Comparison of ENCODE assay signal across 25 mouse cellular contexts in genomic region chr1:192682219-192682951, GRCm38 (mm10).
DNase-seq lines count a peak whose midpoint lies in the region; ATAC-seq and TF ChIP-seq lines count a peak whose summit lies in the region.
"Had no signal": no experiment of that assay in that cellular context is flagged by ENCODE, and none has a peak within 500 bp of the region (broad histone marks: within the 10 kb centered on the region; RNA-seq: fewer than 3 reads in every experiment).

No protein-coding gene starts in this region.

- H3K36me3 ChIP-seq in forebrain, embryonic 12.5 days (replicated peaks): no peaks in the 10 kb centered on the region
- no peaks in the 10 kb centered on the region for H3K36me3 ChIP-seq in forebrain, embryonic 10.5 days (replicated peaks)
- no peaks in the 10 kb centered on the region for H3K36me3 ChIP-seq in midbrain, embryonic 12.5 days
- no peaks in the 10 kb centered on the region for H3K36me3 ChIP-seq in midbrain, embryonic 10.5 days
- no peaks in the 10 kb centered on the region for H3K36me3 ChIP-seq in intestine, embryonic 16.5 days (ENCODE audit: control insufficient read depth, insufficient read depth, low read length)
- no peaks in the 10 kb centered on the region for H3K36me3 ChIP-seq in midbrain, postnatal 0 days (ENCODE audit: insufficient read depth, low read length)
- H3K36me3 ChIP-seq: embryonic facial prominence, embryonic 15.5 days; heart, embryonic 13.5 days had no signal

- no peak for TF ChIP-seq CTCF in midbrain, postnatal 0 days (IDR thresholded peaks at IDR 0.05)
- TF ChIP-seq CTCF in lung, adult 2 months (IDR thresholded peaks at IDR 0.05; ENCODE audit: insufficient read depth, low read length): no peak

- H3K4me3 ChIP-seq in forebrain, embryonic 12.5 days (replicated peaks): no peak overlapping the region
- no peak overlapping the region for H3K4me3 ChIP-seq in forebrain, embryonic 10.5 days
- no peak overlapping the region for H3K4me3 ChIP-seq in midbrain, embryonic 12.5 days
- no peak overlapping the region for H3K4me3 ChIP-seq in midbrain, embryonic 10.5 days
- no peak overlapping the region for H3K4me3 ChIP-seq in intestine, embryonic 16.5 days (ENCODE audit: low read length)
- no peak overlapping the region for H3K4me3 ChIP-seq in midbrain, postnatal 0 days (ENCODE audit: low read depth, low read length)
- no peak overlapping the region for H3K4me3 ChIP-seq in lung, adult 2 months (replicated peaks; ENCODE audit: extremely low read depth, low read depth, low read length)
- H3K4me3 ChIP-seq: embryonic facial prominence, embryonic 15.5 days; heart, embryonic 13.5 days; layer of hippocampus, adult 2 months had no signal

- no peak for DNase-seq in forebrain, embryonic 10.5 days (ENCODE audit: extremely low spot score, low spot score)
- no peak for DNase-seq in midbrain, embryonic 10.5 days (ENCODE audit: low spot score)
- DNase-seq in midbrain, postnatal 0 days (ENCODE audit: low spot score): peak; percentile 37
- no peak for DNase-seq in lung, adult 2 months
- no peak for DNase-seq in adrenal gland, postnatal 25 days
- DNase-seq: adrenal gland, adult 8-10 months; cerebellum, adult 8-10 months; gastrocnemius, postnatal 25 days; heart, adult 18-20 months; heart, postnatal 14 days; kidney, adult 8-10 months; kidney, postnatal 10 days; retina, postnatal 1 day; right cerebral cortex, postnatal 25 days; spleen, adult 18-20 months; thymus, postnatal 25 days had no signal

- H3K9me3 ChIP-seq in forebrain, embryonic 12.5 days: no peaks in the 10 kb centered on the region
- no peaks in the 10 kb centered on the region for H3K9me3 ChIP-seq in forebrain, embryonic 10.5 days
- H3K9me3 ChIP-seq in midbrain, embryonic 12.5 days: no peaks in the 10 kb centered on the region
- no peaks in the 10 kb centered on the region for H3K9me3 ChIP-seq in midbrain, embryonic 10.5 days (replicated peaks)
- no peaks in the 10 kb centered on the region for H3K9me3 ChIP-seq in intestine, embryonic 16.5 days (ENCODE audit: control insufficient read depth, low read length)
- H3K9me3 ChIP-seq in midbrain, postnatal 0 days (ENCODE audit: low read length): no peaks in the 10 kb centered on the region
- H3K9me3 ChIP-seq: embryonic facial prominence, embryonic 15.5 days; heart, embryonic 13.5 days had no signal

- no peaks in the 10 kb centered on the region for H3K27me3 ChIP-seq in forebrain, embryonic 12.5 days
- H3K27me3 ChIP-seq in forebrain, embryonic 10.5 days (ENCODE audit: poor library complexity, severe bottlenecking): no peaks in the 10 kb centered on the region
- no peaks in the 10 kb centered on the region for H3K27me3 ChIP-seq in midbrain, embryonic 12.5 days
- no peaks in the 10 kb centered on the region for H3K27me3 ChIP-seq in midbrain, embryonic 10.5 days (ENCODE audit: low read depth, poor library complexity, severe bottlenecking)
- no peaks in the 10 kb centered on the region for H3K27me3 ChIP-seq in intestine, embryonic 16.5 days (replicated peaks; ENCODE audit: control insufficient read depth, insufficient read depth, low read length)
- H3K27me3 ChIP-seq in midbrain, postnatal 0 days (ENCODE audit: insufficient read depth, low read length): no peaks in the 10 kb centered on the region
- H3K27me3 ChIP-seq: embryonic facial prominence, embryonic 15.5 days; heart, embryonic 13.5 days had no signal

- H3K9ac ChIP-seq in forebrain, embryonic 12.5 days: no peak overlapping the region
- H3K9ac ChIP-seq in midbrain, embryonic 12.5 days (replicated peaks): no peak overlapping the region
- no peak overlapping the region for H3K9ac ChIP-seq in intestine, embryonic 16.5 days (ENCODE audit: low read depth, low read length)
- no peak overlapping the region; the same call in 1 of the 2 replicates for H3K9ac ChIP-seq in midbrain, postnatal 0 days (replicated peaks; ENCODE audit: low read length, poor library complexity, severe bottlenecking)
- H3K9ac ChIP-seq: embryonic facial prominence, embryonic 15.5 days; heart, embryonic 13.5 days had no signal

- H3K4me1 ChIP-seq in forebrain, embryonic 12.5 days: peaks cover 9% of the 10 kb centered on the region; the same call in 1 of the 2 replicates
- H3K4me1 ChIP-seq in forebrain, embryonic 10.5 days: peaks cover 14% of the 10 kb centered on the region
- peaks cover 11% of the 10 kb centered on the region; the same call in 1 of the 2 replicates for H3K4me1 ChIP-seq in midbrain, embryonic 12.5 days
- H3K4me1 ChIP-seq in midbrain, embryonic 10.5 days: no peaks in the 10 kb centered on the region
- H3K4me1 ChIP-seq in intestine, embryonic 16.5 days (ENCODE audit: control insufficient read depth, insufficient read depth, low read length): peaks cover 5% of the 10 kb centered on the region; the same call in 1 of the 2 replicates
- no peaks in the 10 kb centered on the region for H3K4me1 ChIP-seq in midbrain, postnatal 0 days (ENCODE audit: insufficient read depth, low read length)
- H3K4me1 ChIP-seq in lung, adult 2 months (ENCODE audit: control insufficient read depth, insufficient read depth, low read length): no peaks in the 10 kb centered on the region
- H3K4me1 ChIP-seq: embryonic facial prominence, embryonic 15.5 days; heart, embryonic 13.5 days had no signal

- ATAC-seq in forebrain, embryonic 12.5 days (ENCODE audit: low FRiP score): no peak
- no peak for ATAC-seq in midbrain, embryonic 12.5 days (ENCODE audit: low FRiP score, low read depth)
- ATAC-seq in intestine, embryonic 16.5 days: peak; percentile 97
- no peak for ATAC-seq in midbrain, postnatal 0 days (ENCODE audit: low FRiP score)
- ATAC-seq: activated CD4-positive, CD25-positive, alpha-beta regulatory T cell, adult 4 months; lung, postnatal 0 days had no signal

- H3K27ac ChIP-seq in forebrain, embryonic 12.5 days: peak overlapping the region; percentile 53; the same call in 1 of the 2 replicates
- no peak overlapping the region for H3K27ac ChIP-seq in forebrain, embryonic 10.5 days
- H3K27ac ChIP-seq in midbrain, embryonic 12.5 days (replicated peaks): 0 out of 2 replicates have a peak overlapping the region, but pooled peaks have one; percentile 6
- no peak overlapping the region for H3K27ac ChIP-seq in midbrain, embryonic 10.5 days (replicated peaks)
- H3K27ac ChIP-seq in intestine, embryonic 16.5 days (ENCODE audit: low read length): no peak overlapping the region
- H3K27ac ChIP-seq in midbrain, postnatal 0 days (ENCODE audit: low read depth, low read length): 0 out of 2 replicates have a peak overlapping the region, but pooled peaks have one; percentile 18
- H3K27ac ChIP-seq: embryonic facial prominence, embryonic 15.5 days; heart, embryonic 13.5 days; layer of hippocampus, adult 2 months; macrophage had no signal

- 48% methylated on average over 4 of the region's 4 CpGs for WGBS in forebrain, embryonic 12.5 days
- 90% methylated on average over 4 of the region's 4 CpGs for WGBS in forebrain, embryonic 10.5 days
- 79% methylated on average over 4 of the region's 4 CpGs for WGBS in midbrain, embryonic 12.5 days
- 84% methylated on average over 4 of the region's 4 CpGs for WGBS in midbrain, embryonic 10.5 days
- WGBS in intestine, embryonic 16.5 days: 84% methylated on average over 4 of the region's 4 CpGs
- WGBS in midbrain, postnatal 0 days: 58% methylated on average over 4 of the region's 4 CpGs
- WGBS in lung, adult 2 months: 92% methylated on average over 4 of the region's 4 CpGs

- no peak overlapping the region for H3K4me2 ChIP-seq in forebrain, embryonic 12.5 days
- H3K4me2 ChIP-seq in midbrain, embryonic 12.5 days (replicated peaks): no peak overlapping the region
- no peak overlapping the region for H3K4me2 ChIP-seq in intestine, embryonic 16.5 days (ENCODE audit: low read depth, low read length)
- H3K4me2 ChIP-seq in midbrain, postnatal 0 days (ENCODE audit: low read depth, low read length, poor library complexity, severe bottlenecking): no peak overlapping the region
- H3K4me2 ChIP-seq: embryonic facial prominence, embryonic 15.5 days; heart, embryonic 13.5 days had no signal

- no peak for TF ChIP-seq POLR2A in lung, adult 2 months (IDR thresholded peaks at IDR 0.05; ENCODE audit: borderline replicate concordance, extremely low read depth, low read depth, low read length)

Comparison
In these comparisons a context has a peak if more than half of its experiments do, and no peak if none do; other contexts are left out.
1. H3K27ac ChIP-seq: peak in forebrain, embryonic 12.5 days (single experiment), midbrain, embryonic 12.5 days (single experiment) and midbrain, postnatal 0 days (single experiment); none in forebrain, embryonic 10.5 days (single experiment), midbrain, embryonic 10.5 days (single experiment) and intestine, embryonic 16.5 days (single experiment).